Mouse (Mus musculus) embryo, embryonic 11.5 days (tissue): ENCODE data around the gene Ube2e1.
"Not testable (repeated sequence)": the region's sequence is repeated elsewhere in the genome, so short reads cannot be mapped to it uniquely, and the experiment has no call there.

ENCODE experiments used
- DNase-seq: peaks from one replicate; pipeline ENCODE4 v3.0.0-alpha.2; 2012; ENCODE audit warnings: low read depth, low spot score

Ube2e1 gene

DNA sequence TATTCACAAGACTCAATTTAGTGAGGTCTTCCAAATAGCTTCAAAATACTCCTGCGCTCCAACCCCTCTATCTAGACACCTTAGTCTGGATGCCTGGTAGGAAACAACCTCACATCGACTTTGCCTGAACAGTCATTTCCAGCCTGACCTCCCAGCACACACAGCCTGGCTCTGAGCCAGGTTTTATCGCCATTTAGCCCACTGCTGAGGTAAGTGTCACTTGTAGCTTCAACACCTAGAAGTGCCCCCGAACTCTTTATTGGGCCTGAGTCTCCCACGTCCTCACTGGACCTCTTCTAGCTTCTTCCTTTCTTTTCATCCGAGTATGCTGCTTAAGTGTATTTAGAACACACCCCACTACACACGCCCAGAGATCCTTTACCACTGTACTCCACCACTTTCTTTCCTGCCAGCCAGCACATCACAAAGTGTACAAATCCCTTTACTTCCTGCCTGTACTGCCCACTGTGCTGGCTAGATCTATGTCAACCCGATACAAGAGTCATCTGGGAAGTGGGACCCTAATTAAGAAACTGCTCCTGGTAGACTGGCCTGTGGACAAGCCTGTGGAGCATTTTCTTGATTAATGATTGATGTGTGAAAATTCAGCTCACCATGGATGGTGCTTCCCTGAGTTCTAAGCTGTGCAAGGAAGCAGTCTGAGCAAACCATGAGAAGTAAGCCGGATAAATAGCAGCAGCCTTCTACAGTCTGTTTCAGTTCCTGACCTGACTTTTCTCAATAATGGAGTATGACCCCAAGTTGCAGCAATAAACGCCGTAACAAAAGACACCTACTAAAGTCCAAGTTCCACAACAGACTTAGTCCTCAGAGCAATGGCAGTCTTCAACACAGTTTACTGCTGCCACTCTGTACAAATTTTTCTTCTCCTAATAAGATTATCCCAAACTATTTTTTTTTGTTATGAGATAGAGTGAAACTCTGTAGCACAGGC lies 13.9 kb downstream of the Ube2e1 start:
- no peak for DNase-seq

DNA sequence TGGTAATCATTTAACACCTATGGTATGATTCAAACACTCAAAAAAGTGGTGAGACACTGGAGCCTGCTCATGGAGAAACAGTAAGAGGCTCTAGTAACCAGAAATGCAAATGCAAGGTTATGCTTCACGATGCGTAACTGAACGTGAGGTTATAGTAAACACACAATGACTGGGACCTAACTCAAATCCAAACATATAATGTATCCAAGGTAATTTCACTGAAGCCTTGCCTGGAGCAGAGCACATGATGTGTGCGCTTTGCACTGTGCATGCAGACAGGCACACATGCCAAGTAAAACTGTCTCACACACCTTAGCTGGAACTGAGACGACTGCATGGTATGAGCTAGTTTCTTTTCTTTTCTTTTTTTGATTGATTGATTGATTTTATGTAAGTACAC lies 27.5 kb downstream of the Ube2e1 start:
- no peak for DNase-seq

DNA sequence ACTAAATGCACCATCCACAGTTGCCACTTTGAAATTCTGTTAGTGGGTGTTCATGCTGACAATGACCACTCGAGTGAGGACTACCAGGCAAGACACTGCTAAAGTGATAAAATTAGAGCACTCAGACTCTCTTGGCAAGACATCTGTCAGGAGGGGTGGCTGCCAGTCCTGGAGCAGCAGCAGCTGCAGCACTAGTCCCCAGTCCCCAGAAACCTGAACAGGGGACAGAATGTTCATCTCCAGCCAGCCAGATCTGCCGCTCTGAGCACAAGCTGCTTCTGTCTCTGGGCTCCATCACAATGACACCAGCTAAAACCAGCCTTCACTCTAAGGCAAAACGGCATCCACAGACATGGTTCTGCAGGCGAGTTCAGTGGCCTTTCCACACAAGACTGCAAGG lies 28.4 kb downstream of the Ube2e1 start:
- no peak for DNase-seq

DNA sequence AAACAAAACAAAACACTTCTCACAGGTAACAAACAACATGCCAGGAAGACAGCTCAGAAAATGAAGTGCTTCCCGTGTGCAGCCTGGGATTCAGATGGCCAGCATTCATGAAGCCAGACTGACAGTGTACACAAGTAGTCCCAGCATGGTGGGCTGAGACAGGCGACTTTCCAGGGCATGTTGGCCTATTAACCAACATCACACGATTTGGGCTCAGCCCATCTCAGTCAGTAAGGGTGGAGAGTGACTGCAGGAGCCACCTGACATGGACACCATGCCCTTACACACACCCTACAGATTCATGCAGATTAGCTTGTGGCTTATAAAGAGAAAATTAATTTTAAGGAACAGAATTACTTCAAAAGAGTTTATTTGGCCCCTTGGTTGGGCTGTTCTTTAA lies 28.9 kb downstream of the Ube2e1 start:
- DNase-seq = no peak

DNA sequence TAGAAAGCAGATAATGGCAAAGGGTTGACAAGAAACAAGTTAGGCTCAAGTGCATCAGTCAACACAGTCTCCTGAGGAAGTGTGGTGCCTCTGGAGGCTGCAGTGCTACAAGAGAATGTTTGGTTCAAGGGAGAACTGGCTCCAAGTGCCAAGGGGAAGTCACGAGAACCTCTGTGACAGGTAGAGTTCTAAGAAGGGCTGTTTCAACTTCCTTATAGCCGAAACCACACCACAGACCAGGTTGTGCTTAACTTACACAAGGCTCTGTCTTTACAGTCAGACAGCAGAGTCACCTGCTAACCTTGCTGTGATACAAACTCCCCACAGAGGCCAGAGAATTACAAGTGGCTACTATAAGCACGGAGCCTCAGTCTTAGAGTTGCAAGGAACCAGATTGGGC lies 30.1 kb downstream of the Ube2e1 start:
- no peak for DNase-seq

DNA sequence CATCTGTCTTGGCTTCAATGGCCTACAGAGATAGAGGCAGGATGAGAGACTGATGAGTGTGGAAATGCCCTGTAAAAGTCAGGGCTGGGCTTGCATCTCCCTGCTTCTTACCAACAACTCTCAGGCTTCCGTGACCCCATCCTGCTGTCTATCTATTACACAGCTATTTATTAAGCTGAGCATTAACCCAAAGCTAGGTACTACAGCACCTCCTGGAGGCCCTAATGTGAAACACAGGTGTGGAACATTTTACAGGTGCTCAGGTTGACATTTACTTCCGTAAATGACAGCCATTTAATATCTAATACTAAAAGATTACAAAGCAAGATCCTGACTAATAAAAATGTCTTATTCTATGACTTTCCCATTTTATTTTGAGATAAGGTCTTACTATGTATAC lies 31.0 kb downstream of the Ube2e1 start:
- DNase-seq = no peak

DNA sequence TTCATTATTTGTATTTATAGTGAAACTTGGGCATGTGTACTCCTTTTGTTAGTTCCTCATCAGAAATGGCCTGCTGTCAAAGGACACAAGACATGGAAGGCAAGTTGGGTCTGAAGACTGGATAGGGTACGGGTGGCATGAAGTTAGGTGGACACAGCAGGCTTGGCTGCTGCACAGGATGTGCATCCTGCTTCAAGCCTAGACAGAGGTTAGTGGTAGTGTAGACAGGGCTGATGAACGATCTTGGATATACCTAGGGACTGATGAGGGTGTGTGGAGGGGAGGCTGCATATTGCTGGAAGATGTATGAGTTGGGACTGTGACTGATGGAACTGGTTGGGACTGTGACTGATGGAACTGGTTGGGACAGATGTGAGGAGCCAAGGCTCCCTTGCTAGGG lies 32.8 kb downstream of the Ube2e1 start:
- DNase-seq = no peak

DNA sequence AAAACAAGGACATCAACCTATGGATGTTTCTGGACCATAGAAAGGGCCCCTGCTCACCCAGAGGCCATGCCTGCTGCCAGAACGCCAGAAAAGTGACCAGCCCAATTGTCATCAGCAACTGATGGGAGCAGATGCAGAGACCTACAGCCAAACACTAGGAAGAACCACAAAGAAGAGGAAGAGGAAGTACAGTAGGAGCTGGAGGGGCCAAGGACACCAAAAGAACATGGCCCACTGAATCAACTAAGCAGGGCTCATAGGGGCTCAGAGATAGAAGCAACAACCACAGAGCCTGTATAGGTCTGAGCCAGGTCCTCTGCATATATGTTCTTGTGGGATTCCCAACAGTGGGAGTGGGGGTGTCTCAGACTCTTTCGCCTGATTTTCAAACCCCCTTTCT lies 34.2 kb downstream of the Ube2e1 start:
- DNase-seq = no peak

DNA sequence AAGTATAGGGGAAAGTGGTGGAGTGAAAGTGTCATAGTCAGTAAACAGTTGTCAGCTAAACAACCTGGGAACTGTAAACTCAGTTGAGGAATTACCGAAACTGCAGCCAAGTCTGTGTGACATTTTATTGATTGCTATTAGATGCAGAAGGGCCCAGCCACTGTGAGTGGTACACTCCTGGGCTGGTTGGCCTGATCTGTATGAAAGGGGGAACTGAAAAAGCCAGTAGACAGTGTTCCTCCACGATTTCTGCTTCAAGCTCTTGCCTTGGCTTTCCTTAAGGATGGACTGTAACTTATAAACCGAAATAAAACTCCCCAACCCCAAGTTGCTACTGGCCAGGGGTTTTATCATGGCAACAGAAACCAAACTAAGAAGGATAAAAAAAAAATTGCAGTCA lies 39.1 kb downstream of the Ube2e1 start:
- DNase-seq = no peak

DNA sequence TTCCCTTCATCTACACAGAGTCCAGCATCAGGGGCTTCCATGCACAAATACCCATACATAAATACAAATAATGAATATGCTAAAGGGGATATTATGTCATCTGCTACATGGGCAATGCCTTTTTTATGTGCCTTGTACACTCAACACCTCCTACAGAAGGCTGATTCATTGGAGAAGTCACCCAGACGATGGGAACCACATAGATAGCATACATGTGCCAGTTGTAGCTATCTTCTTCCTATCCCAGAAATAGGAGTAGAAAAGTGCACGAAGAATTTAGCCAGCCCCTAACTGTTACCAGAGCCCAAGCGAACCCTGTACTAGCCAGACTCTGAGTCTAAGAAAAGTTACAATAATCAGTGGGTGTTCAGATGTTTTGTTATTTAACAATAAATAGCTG lies 39.5 kb downstream of the Ube2e1 start:
- DNase-seq = no peak

DNA sequence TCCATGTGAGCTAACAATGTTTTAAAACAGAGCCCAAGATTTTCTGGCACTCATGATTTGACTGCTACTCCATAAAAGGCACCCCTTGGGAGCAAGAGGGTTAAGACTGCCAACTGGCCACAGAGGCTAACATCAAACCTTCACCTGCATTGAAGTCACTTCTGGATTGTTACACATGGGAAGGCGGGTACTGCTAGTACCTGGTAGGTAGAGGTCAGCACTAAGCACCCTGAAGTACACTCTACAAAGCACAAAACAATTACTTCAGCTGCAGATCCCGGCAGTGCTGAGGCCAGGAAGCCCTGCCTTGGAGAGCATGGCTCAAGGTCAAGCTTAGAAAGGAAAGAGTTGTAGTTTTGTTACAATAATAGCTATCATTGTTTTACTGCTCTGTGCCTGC lies 44.3 kb downstream of the Ube2e1 start:
- DNase-seq = no peak

DNA sequence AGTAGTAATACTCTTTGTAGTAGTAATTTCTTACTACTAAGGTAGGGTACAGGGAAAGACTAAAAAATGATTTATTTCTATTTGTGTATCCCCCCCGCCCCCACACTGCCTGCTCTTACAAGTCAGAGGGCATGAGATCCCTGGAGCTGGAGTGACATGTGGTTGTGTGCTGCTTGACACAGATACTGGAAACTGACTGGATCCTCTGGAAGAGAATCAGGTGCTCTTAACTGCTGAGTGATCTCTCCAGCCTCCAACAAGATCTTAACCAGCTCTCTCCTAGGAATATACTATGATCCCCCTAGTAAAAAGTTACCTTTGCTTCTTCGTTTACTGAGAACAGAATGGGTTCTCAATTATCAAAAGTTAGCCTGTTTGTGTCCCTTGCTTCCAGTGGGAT lies 45.2 kb downstream of the Ube2e1 start:
- no peak for DNase-seq

DNA sequence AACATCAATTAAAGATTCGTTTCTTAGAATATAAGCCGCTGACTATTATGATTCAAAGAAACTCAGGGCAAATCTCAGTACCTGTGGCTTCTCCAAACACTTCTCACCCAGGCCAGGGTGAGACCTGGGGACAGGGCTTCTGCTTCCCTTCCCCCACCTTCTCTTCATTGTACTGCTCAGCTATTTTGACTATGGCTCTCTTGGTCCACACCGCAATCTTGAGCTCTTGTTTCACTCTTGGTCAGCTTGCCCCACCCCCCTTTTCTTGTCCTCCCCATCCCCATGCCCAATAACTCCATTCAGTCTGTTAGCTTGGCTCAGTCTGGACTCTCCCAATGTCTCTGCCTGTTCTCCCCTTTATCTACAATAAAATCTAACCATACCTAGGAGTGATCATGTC lies 46.2 kb downstream of the Ube2e1 start:
- no peak for DNase-seq

DNA sequence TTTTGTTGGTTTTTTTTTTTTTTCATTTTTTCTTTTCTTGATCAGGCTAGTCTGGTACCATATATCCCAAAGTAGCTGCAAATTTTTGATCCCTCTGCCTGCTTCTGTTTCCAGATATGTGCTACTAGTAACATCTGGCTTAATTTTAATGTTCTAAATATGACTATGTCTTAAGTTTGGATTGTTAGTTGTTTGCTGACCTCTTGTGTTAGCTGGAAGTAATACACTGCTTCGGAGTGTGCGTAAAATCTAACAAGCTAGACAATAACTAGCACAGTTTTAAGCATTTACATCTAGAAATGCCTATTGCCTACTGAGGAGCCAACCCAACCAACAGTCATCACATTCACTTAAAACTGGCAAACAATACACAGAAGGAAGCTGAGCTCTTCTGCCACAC lies 47.1 kb downstream of the Ube2e1 start:
- no peak for DNase-seq

DNA sequence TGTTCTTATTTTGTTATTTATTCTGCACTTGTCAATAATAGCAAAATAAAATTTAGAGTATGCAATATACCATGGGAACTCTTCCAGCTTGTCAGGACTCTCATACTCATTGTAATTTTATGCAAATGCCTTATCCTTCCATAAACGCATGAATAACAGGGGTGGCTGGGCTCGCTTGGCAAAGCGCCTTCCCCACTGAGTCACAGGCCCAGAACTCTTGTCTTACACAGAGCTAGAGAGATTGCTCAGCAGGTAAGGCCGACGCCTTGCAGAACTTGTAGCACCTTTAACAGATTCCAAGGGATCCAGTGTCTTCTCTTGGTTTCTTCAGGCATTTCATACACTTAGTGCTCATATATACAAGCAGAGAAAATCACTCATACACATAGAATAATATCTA lies 51.3 kb downstream of the Ube2e1 start:
- no peak for DNase-seq

DNA sequence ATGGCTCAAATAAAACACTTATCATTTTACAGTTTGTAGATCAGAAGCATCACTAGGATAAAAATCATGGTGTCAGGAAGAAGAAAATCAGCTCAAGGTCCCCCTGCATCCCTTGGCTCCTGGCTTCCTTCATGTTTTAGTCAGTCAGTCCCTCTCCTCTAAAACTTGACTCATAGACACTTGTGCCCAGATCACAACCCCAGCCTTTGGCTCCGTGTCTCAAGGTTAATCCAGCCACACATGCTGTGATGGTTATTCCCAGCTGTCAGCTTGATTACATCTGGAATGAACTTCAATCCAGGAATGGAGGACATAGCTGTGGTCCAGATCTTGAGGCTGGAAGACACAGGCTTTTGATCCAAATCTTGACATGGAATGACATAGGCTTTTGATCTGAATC lies 57.1 kb downstream of the Ube2e1 start:
- DNase-seq = no peak

DNA sequence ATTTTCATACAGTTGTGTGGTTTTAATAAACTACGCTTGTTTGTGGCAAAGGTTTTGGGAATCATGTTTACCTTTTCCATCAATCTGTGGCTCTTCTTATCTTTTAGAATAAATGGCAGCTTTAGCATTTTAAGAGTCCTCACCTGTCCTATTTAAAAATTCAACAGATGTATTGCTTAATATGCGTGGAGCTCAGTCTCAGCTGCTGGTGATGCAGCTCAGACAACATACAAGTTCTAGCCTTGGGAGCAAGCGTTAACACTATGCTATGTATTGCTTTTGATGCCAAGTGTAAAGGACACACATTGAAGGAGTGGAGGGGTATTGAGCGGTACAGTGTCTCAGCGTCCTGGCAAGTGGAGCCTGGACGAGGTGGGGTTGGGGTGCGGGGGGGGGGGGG lies 60.0 kb downstream of the Ube2e1 start:
- no peak for DNase-seq

DNA sequence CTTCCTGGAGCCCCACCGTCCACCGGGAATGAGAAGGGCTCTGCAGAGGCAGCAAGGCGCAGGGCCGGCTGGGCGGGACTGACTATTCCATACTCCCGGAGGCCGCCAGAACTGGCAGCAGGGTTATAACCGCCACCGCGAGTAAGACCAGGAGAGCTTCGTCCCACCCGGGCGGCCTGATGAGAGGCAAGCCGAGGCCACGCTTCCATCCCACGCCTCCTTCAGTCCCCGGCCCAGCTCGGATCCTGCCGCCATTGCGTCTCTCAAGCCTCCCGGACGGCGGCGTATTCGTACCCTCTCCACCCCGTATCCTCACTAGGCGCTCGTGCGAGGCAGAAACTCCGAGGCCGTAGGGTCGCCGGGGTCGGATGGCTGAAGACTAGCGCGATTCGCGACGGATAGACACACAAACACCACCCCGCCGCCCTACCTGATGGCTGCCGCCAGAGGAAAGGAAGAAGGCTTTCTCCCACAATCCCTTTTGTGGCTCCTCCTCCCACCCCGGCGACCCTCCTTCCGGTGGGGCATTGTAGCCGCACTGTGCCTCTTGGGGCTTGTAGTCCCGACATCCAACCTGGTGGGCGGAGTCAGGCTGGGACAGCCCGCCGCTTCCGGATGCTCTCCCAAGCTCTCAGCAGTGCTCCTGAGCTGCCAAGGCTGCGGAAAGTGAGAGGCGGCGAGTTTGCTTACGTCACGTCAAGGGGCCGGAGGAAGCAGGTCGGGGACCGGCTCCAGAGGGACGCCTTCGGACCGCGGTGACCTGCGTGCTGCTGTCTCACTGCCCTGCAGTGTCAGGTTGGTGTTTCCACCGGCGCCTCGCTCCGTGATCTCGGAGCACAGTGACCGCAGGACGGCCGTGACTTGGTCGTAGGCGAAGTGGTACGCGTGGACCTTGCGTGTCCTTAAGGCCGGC lies 60.9 kb downstream of the Ube2e1 start, which contains the start of the genes Nkiras1 and Rpl15:
Gene Nkiras1, plus strand, starts transcription at position 608 of the 913 bp plus-strand sequence.
Gene Rpl15, minus strand, starts transcription at position 863 of the 913 bp plus-strand sequence.
- peak; percentile 98 for DNase-seq

DNA sequence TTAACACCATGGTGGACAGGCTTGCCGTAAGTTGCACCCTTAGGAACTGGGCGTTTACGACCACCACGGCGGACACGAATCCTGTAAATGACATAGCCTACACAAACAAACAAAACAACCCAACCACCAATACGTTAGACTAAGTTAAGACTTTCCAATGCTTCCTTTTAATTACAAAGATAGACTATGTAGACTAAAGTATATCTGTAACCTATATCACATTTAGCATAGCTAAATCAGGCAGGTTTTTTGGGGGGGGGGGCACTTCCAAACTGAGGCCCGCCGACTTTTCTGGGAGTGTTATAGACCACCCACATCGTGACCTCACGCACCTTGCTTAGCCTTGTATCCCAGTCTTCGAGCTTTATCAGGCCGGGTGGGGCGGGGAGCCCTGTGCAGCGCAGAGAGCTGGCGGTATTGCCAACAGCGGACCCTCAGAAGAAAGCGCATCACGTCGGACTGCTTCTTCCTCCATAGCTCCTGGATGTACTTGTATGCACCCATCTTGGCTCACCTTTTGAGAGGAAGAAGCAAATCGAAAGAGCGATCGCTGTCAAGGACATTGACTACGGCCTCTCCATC lies 61.6 kb downstream of the Ube2e1 start:
- DNase-seq = not testable (repeated sequence)

DNA sequence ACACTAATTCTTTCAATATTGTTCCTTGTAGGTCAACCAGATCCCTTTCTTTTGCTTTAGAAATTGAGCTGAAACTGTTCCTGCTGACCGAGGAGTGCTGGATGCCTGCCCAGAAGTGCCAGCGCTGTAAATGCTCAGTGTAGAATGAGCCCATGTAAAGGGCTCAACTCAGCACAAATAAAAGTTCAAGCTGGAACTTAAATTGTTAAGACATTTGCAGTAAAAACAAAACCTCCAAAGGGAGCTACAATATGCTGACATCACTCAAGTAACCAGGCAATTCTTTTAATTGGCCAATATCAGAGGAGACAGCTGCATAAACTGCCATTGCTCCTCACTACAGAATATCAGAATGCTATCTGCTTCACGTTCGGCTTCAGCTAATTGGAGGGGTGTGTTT lies 68.2 kb downstream of the Ube2e1 start:
- no peak for DNase-seq

DNA sequence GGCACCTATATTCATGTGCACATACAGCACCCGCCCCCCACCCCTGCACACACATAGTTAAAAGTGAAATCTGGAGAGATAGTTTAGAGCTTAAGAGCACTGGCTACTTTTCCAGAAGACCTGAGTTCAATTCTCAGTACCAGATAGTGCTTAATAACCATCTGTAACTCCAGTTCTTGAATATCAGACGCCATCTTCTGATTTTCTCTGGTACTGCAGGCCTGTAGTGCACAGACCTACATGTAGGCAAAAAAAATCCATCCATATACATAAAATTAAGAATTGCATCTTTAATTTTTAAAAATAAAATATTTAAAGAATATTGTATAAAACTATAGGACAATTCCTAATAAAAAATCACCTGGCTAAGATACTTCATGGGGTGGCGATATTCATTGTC lies 70.5 kb downstream of the Ube2e1 start:
- DNase-seq = no peak

DNA sequence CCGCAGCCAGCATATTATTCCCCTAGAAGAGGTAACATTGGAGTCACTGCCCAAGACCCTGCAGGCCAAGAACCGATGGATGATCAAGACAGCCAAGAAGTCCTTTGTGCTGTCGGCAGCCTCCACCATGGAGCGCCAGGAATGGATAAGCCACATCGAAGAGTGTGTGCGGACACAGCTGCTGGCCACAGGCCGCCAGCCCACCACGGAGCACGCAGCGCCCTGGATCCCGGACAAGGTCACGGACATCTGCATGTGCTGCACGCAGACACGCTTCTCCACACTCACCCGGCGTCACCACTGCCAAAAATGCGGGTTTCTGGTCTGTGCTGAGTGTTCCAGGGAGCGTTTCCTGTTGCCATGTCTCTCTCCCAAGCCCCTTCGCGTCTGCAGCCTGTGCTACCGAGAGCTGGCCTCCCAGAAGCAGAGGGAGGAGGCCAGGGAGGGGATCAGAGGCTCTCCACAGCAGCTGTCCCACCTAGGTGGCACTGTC lies 89.0 kb downstream of the Ube2e1 start:
- no peak for DNase-seq
